Mouse (Mus musculus): ENCODE results near the gene C1qa. TPM values are rescaled to one million over a fixed set of nuclear protein-coding genes. Genes with fewer than 3 reads are reported as not detected.

Gene C1qa
- total RNA-seq, 2 experiments from 2014 or later = 0.29 to 2.3 TPM

DNA sequence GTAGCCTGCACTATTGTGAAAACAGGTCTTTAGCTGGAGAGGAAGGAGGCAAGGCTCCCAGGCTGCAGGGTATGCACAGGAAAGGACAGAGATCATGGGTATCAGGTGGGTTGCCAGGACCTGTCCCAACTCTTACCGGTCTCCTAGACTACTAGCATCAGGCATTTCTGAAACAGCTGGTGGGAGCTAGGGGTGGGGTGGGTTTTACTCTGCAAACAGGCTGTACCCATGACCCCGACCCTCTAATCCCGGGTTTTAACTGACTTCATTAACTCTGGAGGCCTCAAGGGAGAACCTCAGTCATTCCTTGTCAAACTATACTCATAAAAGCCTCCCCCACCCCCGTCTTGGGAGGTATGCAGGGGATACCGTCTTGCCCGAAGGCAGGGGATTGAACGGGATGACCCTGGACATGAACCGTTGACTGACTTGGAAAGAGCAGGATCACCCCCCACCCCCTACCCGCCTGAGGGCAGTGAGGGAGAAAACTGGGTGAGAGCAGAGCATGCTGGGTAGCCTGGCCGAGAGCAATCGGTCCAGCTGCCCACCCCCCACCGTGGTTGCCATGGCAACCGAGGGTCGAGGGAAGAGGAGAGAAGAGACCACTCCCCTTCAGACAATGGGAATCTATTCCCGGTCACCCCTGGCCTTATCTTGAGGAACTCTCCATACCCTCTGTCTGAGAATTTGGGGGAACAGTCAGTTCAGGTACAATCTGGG is 33.7 kb downstream of the C1qa start:
- no peak for ATAC-seq (ENCODE audit: poor library complexity, severe bottlenecking)

DNA sequence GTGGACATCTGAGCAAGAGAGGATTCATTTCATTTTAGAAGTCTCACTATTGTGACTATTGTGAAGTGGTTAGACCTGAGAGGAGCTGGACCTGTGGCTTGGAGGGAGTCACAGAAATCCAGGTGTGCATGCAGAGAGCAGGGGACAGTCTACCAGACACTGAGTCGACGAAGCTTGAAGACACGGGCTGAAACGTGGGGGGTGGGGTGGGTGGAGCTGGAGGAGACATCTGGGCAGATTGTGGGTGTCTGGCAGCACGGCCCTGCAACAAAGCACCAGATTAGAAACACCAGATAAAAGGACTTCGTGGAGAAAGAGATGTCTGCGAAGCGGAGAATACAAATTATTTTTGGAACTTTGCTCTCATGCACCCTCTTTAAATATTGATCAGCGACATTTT is 35.1 kb downstream of the C1qa start:
- no peak for ATAC-seq (ENCODE audit: poor library complexity, severe bottlenecking)

DNA sequence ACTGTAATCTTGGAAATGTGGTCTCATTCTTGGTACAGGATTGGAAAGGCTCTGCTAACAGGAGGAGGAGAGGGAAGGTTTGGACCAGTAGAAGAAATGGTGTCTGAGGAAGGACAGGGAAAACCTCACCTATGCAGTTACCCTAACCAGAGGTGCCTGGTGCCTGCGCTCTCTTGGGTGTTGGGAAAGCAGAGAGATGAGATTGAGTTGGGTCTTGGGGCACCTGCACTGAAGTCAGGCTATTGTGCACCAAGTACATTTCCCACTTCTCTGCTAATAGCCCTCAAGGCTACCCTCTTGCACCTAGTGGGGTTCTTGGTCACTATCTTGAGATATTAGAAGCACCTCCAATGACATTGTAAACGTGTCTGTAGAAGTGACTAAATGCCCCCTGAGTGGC is 36.2 kb downstream of the C1qa start:
- no peak for ATAC-seq (ENCODE audit: poor library complexity, severe bottlenecking)

DNA sequence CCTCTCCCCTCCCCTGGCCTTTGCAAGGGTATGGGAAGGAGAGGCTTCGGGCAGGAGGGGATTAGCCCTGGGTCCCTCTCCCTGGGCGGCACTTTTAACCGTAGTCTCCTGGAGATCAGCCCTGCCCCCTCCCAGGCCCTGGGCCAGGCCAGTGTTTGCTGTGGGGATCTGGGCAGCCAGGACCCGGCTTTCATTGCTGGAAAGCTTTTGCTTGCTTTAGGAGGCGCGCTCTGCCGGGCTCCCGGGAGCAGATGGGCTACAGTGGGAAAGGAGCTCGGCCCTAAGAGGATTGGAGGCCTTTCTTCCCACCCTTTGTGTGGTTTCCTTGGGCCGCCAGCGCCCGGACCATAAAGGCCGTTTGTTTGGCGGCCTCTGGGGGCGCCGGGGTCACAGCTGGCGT is 36.8 kb downstream of the C1qa start:
- ATAC-seq (ENCODE audit: poor library complexity, severe bottlenecking) = no peak

DNA sequence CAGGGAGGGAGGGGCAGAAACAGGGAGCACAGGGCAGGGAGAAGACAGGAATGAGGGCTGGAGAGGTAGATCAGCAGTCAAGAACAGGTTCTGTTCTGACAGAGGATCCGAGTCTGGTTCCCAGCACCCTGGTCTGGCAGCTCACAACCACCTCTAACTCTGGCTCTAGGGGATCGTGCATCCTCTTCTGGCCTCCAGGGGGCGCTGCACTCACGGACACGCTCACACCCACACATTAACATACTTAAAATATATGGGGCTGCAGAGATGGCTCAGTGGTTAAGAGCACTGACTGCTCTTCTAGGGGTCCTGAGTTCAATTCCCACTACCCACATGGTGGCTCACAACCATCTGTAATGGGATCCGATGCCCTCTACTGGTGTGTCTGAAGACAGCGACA is 38.6 kb downstream of the C1qa start:
- ATAC-seq (ENCODE audit: poor library complexity, severe bottlenecking) = no peak

DNA sequence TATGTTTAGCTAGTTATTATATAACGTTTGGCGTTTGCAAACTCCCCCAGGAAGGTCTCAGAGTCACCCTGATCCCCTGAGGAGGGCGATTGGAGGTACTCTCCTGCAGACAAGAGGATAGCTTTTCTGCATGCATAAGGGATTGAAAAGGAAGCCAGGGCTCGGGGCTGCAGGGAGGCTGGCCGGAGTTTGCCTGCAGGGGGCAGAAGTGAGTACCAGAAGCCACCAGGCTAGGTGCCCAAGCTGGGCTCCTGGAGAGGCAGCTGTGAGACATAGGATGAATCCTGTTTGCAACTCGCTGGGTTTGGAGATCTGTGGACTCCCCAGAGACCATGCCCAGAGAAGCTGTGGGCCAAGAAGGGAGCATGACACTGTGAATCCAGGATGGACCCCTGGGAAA is 43.5 kb downstream of the C1qa start:
- no peak for ATAC-seq (ENCODE audit: poor library complexity, severe bottlenecking)

DNA sequence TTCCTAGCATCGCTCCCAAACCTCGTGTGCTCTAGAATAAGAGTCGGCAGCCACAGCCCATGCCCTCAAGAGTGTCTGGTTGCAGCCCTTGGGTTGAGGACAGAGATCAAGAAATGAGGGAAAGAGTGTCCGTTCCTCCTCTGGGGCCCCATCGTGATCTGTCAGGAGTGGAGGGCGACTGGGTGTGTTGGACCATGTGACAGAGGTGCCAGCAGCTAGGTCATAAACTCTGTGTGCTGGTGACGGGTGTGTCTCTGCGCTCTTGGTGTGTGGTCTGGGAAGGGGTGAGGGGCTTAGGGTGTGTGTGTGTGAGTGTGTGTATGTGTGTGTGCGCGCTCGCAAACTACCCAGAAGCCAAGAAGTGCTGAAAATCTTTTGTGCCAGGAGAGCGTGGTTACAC is 45.6 kb downstream of the C1qa start:
- no peak for ATAC-seq (ENCODE audit: poor library complexity, severe bottlenecking)

DNA sequence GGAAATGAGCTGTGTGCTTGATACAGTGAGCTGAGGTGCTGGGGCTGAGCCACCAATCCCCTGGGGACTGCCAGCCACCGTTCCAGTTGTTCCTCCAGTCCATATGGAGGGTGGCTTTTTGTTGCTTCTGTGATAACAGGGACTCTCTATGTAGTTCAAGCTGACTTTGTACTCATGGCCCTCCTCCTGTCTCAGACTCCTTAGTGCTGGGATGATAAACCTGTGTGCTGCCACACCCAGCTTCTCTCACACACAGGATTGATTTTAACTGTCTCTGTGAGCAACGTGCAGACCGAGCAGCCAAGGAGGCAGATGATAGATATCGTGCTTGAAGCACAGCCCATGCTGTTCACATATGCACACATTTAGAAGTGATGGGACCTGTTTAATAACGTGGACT is 46.5 kb downstream of the C1qa start:
- no peak for ATAC-seq (ENCODE audit: poor library complexity, severe bottlenecking)

DNA sequence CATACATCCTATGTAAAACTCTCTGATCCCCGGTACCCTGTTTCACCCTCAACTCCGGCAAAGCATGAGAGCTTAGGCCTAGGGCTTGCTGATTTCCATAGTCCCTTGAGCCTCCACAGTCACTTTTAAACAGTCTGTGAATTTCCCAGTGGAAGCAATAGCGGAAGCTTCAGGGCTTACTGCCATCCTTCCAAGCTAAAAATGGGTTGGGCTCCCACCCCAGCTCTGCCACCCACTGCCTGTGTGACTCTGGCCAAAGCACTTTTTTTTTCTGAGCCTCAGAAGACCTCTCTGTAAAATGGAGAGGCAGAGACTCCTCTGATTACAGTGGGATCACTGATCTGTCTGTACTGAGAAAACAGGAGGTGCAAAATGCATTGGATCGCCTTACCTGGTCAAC is 50.0 kb downstream of the C1qa start:
- ATAC-seq (ENCODE audit: poor library complexity, severe bottlenecking) = no peak

DNA sequence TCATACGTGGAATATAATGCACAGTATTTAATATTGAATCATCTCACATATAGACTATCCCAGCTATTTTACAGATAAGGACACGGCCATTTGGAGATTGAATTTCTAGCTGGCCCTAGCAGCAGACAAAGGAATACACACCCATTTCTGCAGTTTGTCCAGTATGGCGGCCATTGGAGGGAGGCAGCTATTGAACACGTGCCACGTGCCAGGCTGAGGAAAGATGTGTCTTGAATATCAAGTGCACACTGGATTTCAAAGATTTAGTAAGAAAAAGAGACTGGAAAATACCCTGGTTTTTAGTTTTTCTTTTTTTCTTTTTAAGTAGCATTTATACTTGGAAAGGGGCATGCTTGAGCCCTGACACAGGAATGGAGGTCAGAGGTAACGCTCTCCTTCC is 51.4 kb downstream of the C1qa start:
- no peak for ATAC-seq (ENCODE audit: poor library complexity, severe bottlenecking)

Other genes starting within 250 kb of the C1qa start
- 1.1 and 1.4 TPM in 2 replicates for gene Ephb2, start 62.8 kb downstream of the C1qa start, total RNA-seq (2015)
- gene Ephb2, start 62.8 kb downstream of the C1qa start, total RNA-seq (2017) = 0.77 and 1.2 TPM in 2 replicates
- gene C1qb, start 12.6 kb downstream of the C1qa start, total RNA-seq (2015) = 2.2 and 3.3 TPM in 2 replicates
- 1.9 and 2.2 TPM in 2 replicates for gene C1qb, start 12.6 kb downstream of the C1qa start, total RNA-seq (2017)
- gene C1qc, start 5.7 kb downstream of the C1qa start, total RNA-seq (2015) = 0.98 and 1.4 TPM in 2 replicates
- gene C1qc, start 5.7 kb downstream of the C1qa start, total RNA-seq (2017) = 0.53 and 0.62 TPM in 2 replicates
- 0.09 TPM in 1 of 2 replicates, not detected in the other for gene Epha8, start 58.0 kb upstream of the C1qa start, total RNA-seq (2015)
- 0.16 TPM in 1 of 2 replicates, not detected in the other for gene Epha8, start 58.0 kb upstream of the C1qa start, total RNA-seq (2017)
- gene Zbtb40, start 150.0 kb upstream of the C1qa start, total RNA-seq (2015) = 3.1 and 3.5 TPM in 2 replicates
- gene Zbtb40, start 150.0 kb upstream of the C1qa start, total RNA-seq (2017) = 5.7 and 6.6 TPM in 2 replicates

All from megakaryocyte, adult 5-6 weeks (primary cell).